Mouse (Mus musculus) kidney, postnatal 25 days (tissue): ENCODE data around the gene Glod5.

Experiments
- DNase-seq, 2 experiments: peaks; one replicate each; pipeline ENCODE4 v3.0.0; 2021; ENCODE audit warnings: mixed read lengths in 2 of 2

The Glod5 gene

DNA sequence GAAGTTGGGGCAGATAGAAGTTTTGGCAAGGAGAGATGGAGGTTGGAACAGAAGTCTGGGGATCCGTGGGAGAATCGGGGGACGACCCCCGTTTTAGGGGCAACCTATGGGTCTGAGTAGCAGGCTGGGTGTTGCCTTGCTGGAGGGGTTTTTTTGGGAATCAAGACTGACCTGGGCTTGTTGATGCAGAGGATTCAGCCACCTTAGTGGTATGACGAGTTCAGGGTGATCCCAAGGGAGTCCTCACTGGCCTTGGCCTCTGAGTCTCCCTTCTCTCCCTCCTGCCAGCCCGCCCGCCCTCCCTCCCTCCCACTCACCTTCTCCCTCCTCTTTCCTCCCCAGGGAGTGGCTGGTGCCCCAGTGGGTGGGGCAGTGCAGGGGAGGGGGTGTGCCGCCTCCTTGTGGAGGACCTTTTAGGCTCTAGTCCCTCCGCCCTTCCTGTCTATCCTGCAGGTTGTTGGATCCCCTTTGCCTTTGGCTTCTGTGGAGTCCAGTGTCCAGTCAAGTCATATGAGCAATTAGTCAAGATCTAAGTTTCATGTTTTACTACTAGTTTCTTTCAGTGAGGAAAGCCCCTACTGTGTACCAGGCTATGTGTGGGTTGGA, 50.6 kb downstream of the Glod5 start:
- no peak for DNase-seq

- DNase-seq, result no peak
Measured at GRCm38 (mm10) chrX:7966161-7966560, 52.1 kb downstream of the Glod5 start.

DNA sequence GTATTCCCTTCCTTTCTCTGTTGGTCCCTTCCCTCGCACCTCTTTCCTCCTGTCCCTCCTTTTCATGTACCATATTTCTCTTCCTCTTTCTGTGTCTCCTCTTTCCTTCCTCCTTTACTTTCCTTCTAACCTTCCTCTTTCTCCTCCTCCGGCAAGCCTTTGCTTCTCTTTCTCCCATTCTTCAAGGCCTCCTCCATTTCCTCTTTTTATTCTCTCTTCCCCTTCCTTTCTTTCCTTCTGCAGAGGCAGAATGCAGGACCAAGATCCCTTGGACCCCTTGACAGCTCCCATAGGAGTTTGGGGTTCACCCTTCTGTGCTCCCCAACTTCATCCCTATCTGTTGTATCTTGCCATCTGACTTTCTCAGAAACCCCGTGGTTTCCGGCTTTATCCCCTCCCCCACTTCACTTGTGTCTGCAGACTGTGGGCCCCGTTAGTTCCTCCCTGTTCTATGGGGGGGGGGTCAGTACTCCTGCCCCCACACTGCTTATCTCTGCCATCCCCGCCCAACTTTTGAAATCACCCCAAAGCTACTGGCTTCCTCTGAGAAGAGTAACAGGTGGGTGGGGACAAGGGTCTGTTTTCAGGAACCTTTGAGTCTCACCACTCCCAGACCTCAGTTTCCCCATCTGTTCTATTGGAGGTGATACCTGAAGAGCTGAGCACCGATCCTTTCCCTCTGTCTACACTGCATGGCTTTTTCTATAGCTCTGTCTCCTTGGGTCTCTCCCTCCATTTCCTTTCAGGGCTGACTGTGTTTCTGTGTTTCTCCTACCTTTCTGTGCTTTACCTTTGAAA, 54.3 kb downstream of the Glod5 start:
- no peak for DNase-seq

GRCm38 (mm10) chrX:7958868-7959267, 59.4 kb downstream of the Glod5 start:
- DNase-seq, result no peak
